Mouse (Mus musculus): ENCODE measurements around the gene Otop2.
A peak's percentile ranks its signal among the peaks of the same experiment; 100 is the strongest.

Otop2 gene

GRCm38 (mm10) chr11:115276780-115277603 lies 30.0 kb upstream of the Otop2 start, which contains the start of gene Fdxr:
TSS of gene Fdxr (minus strand) at chr11:115277050.
- DNase-seq: peak; percentile 99

GRCm38 (mm10) chr11:115277604-115277975 lies 29.4 kb upstream of the Otop2 start:
- DNase-seq: no peak

DNA sequence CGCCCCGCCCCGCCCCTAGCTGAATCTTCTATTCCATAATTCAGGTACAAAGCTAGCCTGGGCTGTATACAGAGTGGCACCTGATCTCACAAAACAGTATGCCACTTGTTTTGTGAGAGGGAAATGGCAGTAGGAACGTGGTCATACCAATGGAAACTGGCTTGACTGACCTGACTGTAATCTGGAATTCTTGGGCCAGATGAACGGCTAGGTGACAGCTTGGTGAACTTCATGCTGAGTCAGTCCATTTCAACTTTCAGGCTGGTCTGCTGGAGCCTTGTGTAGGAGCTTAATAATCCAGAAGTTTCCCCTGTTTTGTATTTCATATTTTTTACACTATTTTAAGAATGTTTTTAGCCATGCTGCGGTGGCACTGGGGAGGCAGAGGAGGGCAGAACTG lies 28.8 kb upstream of the Otop2 start:
- DNase-seq: no peak

- DNase-seq: no peak
These were observed 27.2 kb upstream of the Otop2 start for GRCm38 (mm10) chr11:115279726-115280125.

DNA sequence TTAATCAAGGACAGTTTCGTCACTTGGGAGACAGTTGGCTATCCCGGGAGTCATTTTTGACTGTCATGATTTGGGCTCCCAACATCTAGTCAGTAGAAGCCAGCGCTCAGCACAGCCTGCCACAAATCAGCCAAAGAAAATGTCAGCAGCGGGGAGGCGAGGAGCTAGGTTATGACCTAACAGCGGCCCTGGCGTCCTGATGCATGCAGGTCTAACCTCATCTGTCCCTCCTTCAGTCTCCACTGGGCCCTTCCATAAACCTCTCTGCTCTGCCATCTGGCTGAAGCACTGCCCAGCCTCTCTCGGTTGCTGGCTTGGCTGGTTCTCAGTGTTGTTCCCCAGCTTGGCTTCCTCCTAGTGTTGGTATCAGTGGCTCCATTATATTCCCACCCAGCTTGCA lies 24.7 kb upstream of the Otop2 start:
- DNase-seq: no peak

- no peak for DNase-seq
These were observed 24.1 kb upstream of the Otop2 start for GRCm38 (mm10) chr11:115282723-115283485.

- no peak for DNase-seq
These were observed 23.5 kb upstream of the Otop2 start for GRCm38 (mm10) chr11:115283486-115283765.

GRCm38 (mm10) chr11:115283891-115284620 lies 22.9 kb upstream of the Otop2 start:
- no peak for DNase-seq

DNA sequence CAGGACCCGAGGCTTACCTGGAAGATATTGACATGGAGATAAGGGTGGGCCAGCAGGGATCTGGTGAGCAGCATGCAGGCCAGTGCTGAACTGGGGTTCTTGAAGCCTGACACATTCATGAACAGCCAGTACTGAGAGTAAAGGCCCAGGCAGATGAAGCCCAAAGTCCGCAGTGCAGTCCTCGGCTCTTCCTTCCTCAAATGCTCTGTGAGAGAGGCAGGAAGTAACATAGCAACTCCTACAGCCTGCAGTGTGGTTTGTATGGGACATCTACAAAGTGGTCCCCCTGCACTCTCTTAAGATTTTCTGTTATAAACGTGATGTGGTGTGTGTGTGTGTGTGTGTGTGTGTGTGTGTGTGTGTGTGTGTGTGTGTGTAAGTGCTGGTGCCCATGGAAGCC lies 21.7 kb upstream of the Otop2 start:
- no peak for DNase-seq

DNA sequence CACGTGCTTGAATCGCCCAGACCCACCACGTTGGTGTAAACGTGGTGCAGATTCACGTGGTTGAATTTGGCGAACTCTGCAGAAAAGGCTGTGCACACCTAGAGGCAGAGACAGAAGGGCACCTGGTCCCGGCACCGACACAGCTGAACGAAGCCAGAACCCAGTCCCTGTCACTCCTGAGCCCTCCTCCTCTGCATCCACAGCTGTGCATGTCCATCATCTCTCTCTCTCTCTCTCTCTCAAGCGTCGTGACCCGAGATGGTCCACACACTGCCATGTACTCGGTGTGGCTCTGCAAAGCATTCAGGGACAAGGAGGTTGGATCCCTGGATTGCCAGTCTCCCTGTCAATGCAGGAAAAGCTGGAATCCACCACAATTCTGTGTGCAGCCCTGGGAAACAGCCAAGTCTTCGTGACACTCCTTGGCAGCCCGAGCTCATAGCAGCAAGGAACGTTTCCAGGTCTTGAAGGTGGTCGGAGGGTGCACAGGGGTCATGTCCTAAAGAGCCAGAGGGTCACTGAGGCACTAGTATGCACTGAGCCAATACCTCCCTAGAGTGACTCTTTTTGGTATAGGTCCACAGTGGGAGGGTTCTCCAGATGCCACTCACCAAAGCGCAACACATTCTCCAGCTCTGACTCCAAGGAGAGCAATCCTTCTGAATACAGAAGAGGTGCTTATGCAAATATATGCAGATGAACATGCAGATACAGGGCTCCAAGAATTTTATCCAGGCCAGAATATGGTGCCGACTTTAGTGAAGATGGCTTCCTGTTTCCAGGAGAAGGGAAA lies 20.6 kb upstream of the Otop2 start:
- no peak for DNase-seq

DNA sequence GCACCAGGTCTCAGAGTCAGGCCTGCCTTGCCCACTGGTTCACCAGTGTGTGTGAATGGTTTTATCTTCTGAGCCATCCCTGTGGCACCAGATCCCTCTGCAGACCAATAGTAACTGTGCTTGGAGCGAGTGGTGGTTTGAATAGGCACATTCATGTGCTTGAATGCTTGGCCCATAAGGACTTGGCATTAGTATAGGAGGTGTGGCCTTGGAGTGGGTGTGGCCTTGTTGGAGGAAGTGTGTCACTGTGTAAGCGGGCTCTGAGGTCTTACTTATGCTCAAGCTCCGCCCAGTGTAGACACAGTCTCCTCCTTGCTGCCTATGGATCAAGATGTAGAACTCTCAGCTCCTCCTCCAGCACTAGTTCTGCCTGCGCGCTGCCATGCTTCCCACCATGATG lies 19.6 kb upstream of the Otop2 start:
- no peak for DNase-seq

- no peak for DNase-seq
These were observed 18.7 kb upstream of the Otop2 start for GRCm38 (mm10) chr11:115288305-115288704.

GRCm38 (mm10) chr11:115289885-115290284 lies 17.1 kb upstream of the Otop2 start:
- DNase-seq: no peak

DNA sequence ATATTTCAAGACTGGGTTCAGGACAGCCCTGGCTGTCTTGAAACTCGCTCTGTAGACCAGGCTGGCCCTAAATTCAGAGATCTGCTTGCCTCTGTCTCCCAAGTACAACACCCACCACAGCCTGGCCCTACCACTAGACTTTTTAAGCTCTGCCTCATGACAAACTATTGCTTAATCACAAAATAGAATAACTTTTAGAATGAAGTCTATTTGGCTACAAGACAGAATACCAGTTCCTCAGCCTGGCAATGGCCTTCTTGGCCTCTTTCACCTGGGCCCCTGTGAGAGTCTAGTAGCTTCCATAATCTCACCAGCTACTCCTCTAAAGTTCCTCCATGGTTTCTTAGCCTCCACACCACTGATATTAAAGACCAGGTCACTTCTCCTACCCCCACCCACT lies 16.6 kb upstream of the Otop2 start:
- DNase-seq: no peak

GRCm38 (mm10) chr11:115290919-115291318 lies 16.0 kb upstream of the Otop2 start:
- no peak for DNase-seq

DNA sequence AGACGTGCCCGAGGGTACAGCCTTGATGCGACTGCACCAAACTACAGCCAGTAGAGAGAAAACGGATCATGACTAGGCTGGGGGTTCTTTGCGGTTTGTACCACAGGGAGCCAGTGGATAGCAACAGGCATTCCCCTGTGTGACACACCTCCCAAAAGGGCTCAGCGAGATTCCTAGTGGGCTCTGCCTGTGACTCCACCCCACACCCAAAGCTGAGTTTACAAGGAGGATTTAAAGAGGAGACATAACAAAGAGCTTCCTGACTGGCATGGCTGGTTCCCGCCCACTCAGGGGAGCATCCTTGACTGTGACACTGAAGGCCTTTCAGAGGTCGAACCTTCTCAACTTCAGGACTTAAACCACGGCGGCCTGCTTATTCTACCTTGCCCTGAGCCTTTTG lies 15.5 kb upstream of the Otop2 start:
- DNase-seq: no peak

DNA sequence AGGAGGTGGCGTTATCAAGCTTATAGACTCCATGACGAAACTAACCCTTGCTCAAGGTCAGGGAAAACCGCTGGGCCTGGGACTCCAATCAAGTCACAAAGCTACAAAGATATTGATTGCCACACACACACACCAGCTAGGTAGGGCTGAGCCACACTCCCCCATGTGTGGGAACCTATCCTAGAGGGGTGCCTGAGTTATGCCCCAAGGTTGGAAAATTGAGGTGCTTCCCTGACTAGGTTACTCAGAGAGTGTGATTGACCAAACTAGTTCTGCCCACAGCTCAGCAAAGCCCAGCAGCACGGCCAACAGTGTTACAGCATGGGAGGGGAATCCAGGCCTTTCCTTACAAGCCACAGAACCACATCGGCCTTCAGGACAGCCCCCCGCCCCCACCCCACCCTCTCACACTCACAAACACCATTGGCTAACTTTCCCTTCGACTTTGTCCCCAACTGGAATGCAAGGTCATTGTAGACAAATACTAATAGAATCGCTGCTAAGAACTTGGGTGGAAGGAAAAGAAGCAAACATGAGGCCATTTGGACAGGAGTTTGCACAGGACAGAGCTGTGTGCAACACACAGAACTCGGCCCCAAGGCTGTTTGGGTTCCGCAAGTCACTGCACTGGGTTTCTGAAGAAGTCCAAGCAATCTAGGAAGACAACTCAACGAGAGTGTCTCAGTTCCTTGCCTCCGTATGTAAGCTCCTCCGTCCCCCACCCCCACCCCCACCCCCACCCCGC lies 14.2 kb upstream of the Otop2 start:
- no peak for DNase-seq

DNA sequence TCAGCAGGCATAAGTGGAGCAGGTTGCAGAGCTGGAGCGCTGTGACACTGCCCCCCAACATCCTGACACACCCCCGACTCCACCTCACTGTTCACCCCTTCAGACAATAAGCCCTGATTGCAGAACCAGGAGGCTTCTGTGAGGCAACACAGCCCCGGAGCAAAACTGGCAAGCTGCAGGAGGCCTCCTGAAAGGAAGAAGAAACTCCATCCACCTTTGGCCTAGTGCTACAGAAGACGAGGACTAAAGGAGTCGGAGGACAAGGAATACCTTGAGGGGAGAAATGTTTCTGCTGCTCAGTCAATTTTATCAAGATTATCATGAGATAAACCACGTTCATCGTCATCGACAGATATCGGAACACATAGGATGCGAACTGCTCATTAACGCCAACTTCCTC lies 11.0 kb upstream of the Otop2 start:
- DNase-seq: no peak

DNA sequence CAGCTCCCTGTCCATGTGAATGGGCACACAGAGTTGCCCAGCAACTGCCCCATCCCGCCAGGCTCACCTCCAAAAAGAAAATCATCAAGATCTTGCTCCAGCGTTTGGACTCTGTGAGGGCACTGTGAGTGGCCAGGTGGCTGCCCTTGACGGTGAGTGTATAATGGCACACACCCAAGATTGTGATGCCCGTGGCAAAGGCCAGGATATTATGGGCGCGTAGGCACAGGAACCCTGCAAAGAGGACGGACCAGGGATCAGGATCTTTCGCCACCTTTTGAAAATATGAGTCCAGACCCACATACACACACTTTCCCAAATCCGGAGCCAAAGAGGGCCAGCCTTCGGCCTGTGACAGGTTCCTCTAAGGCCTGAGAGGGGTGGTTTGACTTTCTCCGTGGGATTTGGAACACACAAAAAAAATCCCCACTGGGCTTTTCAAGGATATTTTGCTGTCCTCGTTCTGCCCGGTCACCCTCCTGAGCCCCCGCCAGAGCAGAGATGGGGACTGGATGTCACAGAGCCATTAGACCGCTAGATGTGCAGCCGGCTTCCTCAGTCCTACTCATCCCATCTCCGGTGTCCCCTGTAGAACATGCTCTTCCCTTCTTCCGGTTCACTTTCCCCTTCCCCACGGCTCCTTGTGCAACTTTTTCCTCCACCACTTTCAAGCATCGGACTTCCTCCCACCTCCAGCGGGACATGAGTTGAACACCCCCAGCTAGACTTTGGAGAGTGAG lies 10.3 kb upstream of the Otop2 start:
- no peak for DNase-seq

DNA sequence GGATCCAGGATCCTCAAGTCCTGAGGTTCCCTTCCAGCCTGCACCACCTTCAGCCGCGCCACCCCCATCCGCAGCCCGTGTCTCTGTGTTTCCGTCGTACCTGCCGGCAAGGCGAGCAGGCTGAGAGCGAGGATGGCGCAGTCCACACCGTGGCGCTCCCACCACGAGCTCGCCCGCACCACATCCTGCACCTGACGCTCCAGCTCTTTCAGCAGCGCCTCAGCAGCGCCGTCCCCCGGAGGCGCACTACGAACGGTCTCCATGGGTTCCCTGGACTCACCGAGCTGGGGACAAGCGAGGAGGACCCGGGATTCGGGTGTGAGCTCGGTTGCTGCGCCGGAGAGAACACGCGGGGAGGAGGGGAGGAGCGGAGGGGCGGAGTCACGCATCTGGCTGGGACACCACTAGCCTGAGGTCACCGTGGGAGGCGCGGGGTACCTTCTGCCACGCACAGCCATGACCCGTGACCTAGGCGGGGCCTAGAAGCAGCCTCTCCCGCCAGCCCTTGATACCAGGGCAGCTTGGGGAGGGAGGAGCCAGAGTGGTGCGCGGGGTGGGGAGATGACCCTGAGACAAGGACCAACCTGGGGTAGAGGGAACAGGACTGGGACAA lies 9.6 kb upstream of the Otop2 start, which contains the start of gene Fads6:
Fads6 (minus strand) TSS at position 450 of the 613 bp plus-strand sequence.
- peak; percentile 86 for DNase-seq

DNA sequence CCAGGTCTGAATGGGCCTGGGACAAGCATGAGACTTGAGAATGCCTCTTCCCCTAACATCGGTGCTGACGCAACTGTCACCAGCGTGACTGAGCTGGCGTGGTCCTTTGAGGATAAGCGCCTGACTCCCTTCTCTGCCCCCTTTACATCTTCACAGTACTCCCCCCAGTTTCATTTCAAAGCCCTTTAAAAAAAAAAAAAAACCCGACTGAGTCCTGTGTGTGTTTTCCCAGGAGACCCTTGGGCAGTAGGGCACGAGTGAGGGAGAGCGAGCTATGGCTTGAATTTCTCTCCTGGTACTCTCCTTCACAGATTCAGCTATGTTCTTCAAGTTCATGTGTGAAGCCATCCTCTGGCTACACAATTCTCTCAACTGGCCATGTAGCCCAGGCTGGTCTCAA lies 8.8 kb upstream of the Otop2 start:
- no peak for DNase-seq

Measured in thymus, postnatal 4 days (tissue).